Mouse (Mus musculus): ENCODE results near the gene Grid2ip.

Gene Grid2ip

DNA sequence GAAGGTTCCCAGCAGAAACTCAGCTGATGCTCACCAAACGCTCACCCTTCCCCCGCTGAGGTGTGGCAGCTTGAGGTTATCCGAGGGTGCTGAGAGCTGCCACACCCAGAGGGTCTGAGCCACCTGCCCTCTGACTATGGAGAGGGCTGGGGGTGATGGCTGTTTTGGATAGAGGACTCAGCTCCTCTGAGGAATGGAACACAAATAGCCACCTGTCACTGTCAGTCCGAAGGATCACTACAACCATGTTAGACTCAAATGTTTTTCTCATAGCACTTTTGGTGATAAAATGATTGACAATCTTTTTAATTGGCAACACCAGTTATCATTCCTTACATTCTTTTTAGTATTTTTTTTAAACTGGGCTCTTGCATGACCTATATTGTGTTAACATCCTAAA, 64.3 kb downstream of the Grid2ip start:
- no peak for DNase-seq

DNA sequence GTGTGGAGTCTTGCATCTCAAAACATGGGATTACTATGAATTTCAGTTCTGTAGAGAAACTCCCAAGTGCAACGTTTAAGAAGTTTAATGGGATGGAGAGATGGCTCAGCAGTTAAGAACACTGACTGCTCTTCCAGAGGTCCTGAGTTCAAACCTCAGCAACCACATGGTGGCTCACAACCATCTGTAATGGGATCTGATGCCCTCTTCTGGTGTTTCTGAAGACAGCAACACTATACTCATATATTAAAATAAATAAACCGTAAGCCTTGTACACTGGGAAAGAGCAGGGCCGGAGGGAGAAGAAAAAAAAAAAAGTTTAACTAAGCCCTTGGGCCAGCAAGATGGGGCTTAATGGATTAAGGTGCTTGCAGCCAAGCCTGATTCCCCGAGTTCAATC, 65.9 kb downstream of the Grid2ip start:
- no peak for DNase-seq

- peak; percentile 79 for DNase-seq
Measured at GRCm38 (mm10) chr5:143423899-143424519, 66.9 kb downstream of the Grid2ip start.

DNA sequence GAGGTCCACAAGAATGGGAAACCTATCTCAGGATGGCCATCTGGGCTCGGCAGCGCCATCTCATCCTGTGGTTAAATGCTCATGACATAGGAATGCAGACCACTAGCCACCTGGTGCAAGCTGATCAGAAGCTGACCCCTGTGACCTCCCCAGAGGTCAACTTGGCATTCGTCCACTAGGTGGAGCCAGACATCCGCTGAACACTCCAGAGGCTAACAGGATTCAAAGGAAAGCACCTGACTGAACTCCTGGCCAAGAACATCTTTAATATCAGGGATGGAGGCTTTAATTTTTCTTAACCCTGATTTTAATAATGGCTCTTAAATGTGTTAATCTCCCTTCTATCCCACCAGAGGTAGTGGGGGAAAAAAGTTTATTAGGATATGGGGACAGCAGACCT, 77.3 kb downstream of the Grid2ip start:
- peak; percentile 80 for DNase-seq

DNA sequence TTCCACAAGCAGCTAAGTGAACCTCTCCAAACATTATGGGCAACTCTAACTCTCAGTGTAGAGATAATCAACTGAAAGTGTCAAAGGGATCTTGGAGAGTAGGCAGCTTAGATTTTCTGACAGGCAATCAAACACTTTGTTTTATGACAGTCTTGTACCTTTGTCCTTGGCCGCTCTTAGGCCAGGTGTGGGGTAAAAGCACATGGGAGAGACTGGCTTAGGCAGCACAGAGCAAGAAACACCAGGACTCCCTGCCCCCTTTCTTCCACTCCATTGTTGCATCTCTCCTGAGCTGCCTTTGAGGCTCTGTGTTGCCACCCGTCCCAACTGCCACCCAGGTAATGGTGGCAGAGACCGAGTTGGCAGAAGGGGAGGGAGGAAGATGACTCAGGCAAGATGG, 84.2 kb downstream of the Grid2ip start:
- DNase-seq, result no peak

DNA sequence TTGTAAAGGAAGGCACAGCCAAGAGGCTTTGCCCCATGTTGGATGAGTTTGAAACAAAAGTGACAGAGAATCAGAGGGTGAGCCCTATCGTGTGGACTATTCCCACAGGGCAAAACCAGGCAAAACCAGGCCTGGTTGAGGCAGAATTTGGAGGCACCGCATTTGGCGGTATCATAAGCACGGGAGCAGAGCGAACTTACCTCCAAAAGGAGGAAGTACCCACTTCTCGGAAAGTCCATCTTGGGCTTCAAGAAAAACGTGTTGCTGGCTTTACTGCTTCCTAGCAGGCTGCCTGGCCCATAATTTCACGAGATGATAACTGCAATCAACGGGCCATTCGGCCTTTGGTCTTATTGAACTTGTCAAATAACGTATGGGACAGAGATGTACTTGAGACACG, 84.6 kb downstream of the Grid2ip start:
- DNase-seq, result no peak
